Mouse (Mus musculus) C2C12 (cell line): ENCODE data around the gene Nptxr. TPM values are rescaled to one million over a fixed set of nuclear protein-coding genes. Genes with fewer than 3 reads are reported as not detected.

Experiments used
- H3K27me3 ChIP-seq: one replicate; pipeline ENCODE4 v1.6.1; 2011; ENCODE audit not compliant: control insufficient read depth, insufficient read depth, insufficient read length
- H3K36me3 ChIP-seq: one replicate; pipeline ENCODE4 v1.6.1; 2011; ENCODE audit not compliant: control insufficient read depth, insufficient read depth
- H3K4me3 ChIP-seq: one replicate; pipeline ENCODE4 v1.5.1; 2011; ENCODE audit warnings: mild to moderate bottlenecking, control low read depth; ENCODE audit not compliant: poor library complexity, insufficient read depth, severe bottlenecking
- H3K79me2 ChIP-seq: one replicate; pipeline ENCODE4 v1.6.1; 2011; ENCODE audit not compliant: control insufficient read depth, insufficient read depth
- H3K79me3 ChIP-seq: one replicate; pipeline ENCODE4 v1.6.1; 2011; ENCODE audit warnings: low read depth, control low read depth
- H3ac ChIP-seq: one replicate; pipeline ENCODE3; 2011; ENCODE audit warnings: low read depth; ENCODE audit not compliant: control insufficient read depth, insufficient read length
- CEBPB ChIP-seq: IDR thresholded peaks from one replicate; pipeline ENCODE4 v1.6.1; 2011; ENCODE audit warnings: low read depth, mild to moderate bottlenecking, control low read depth, moderate library complexity
- CTCF ChIP-seq: IDR thresholded peaks from one replicate; pipeline ENCODE4 v1.5.1; 2011; ENCODE audit not compliant: control insufficient read depth, insufficient read depth, insufficient read length
- FOSL1 ChIP-seq: IDR thresholded peaks from one replicate; pipeline ENCODE4 v1.8.0; 2011; ENCODE audit warnings: mild to moderate bottlenecking, low read length; ENCODE audit not compliant: poor library complexity, insufficient read depth, severe bottlenecking
- MAX ChIP-seq: IDR thresholded peaks from one replicate; pipeline ENCODE4 v1.6.1; 2011; ENCODE audit warnings: mild to moderate bottlenecking, control low read depth
- MYOD1 ChIP-seq: IDR thresholded peaks from one replicate; pipeline ENCODE4 v1.6.1; 2011; ENCODE audit warnings: low read depth; ENCODE audit not compliant: control insufficient read depth, insufficient read length
- MYOG ChIP-seq: IDR thresholded peaks from one replicate; pipeline ENCODE4 v1.6.1; 2011; ENCODE audit not compliant: control insufficient read depth, insufficient read length; ENCODE audit errors: extremely low read depth
- USF1 ChIP-seq: IDR thresholded peaks from one replicate; pipeline ENCODE4 v1.6.1; 2011; ENCODE audit warnings: low read depth, mild to moderate bottlenecking, control low read depth, moderate library complexity
- polyA plus RNA-seq: library from polyadenylated mRNA; unstranded; fragments of >200 nt; fragmentation: generic; extraction: Trizol; gene quantifications from one replicate; pipeline ENCODE4 v1.2.1, GENCODE M21; 2012; ENCODE audit warnings: missing spikeins

Gene Nptxr
- polyA plus RNA-seq, 1 experiment = 26.6 TPM

DNA sequence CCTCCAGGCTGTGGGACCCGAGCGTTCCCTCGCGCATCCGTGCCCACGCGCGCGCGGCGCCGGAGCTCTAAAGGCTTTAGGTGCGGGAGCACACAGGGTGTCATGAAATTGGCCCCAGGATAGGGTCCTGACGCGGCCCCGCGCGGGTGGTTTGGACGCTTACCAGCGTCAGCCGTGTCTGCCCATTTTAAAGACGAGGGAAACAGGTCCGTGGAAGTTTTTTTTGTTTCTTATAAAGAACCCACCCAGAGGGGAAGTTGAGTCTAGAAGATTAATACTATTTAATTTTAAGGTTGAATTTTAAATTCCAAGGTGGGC is 61.9 kb downstream of the Nptxr start:
- Histone ChIP-seq H3K79me2 (peaks cover 33% of the 10 kb centered on the region), H3K36me3 (peaks cover 28% of the 10 kb centered on the region), H3ac (peak overlapping the region; percentile 63), H3K4me3 (peak overlapping the region; percentile 94), H3K79me3 (peaks cover 10% of the 10 kb centered on the region), H3K27me3 (no peaks in the 10 kb centered on the region)
- TF ChIP-seq USF1 = no peak
- TF ChIP-seq MYOD1 = no peak
- no peak for TF ChIP-seq CTCF
- no peak for TF ChIP-seq FOSL1
- no peak for TF ChIP-seq CEBPB
- no peak for TF ChIP-seq MAX
- TF ChIP-seq MYOG = no peak

DNA sequence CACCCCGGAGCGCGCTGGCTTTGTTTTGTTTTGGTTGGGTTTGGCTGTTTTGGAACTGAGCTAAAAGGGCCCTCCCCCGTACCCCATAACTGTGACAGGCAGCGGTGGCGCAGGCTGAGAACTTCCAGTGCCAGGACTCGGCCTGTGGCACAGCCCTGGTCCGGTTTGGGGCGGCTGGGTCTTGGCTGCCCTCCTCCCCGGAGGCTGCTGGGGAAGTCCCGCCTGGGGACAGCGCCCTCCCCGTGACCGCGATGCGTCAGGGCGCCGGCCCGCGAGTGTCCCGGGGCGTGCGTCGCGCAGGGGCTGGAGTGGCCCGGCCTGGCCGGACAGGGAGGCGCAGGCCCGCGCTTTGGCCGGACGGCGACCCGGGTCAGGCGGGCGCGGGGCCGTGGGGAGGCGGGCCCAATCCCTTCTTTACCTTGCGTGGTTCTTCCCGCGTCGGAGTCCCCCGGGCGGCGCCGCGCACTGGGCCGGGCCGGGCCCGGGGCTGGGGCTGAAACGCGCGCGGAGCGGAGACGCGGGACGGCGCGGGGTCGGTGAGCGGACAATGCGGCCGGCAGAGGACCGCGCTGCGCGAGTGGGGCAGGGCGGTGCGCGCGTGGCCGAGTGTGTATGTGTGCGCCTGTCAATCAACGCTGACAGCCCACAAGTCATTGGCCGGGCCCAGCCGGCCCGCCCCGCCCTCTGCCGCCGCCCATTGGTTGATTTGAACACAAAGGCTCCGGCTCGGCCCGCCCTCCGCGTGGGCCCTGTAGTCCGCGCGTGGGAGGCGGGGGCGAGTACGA is 62.5 kb downstream of the Nptxr start, which contains the start of gene Sun2:
Gene Sun2, minus strand, starts transcription at position 616 of the 785 bp plus-strand sequence.
- peaks cover 33% of the 10 kb centered on the region for H3K36me3 ChIP-seq
- H3K79me3 ChIP-seq = peaks cover 10% of the 10 kb centered on the region
- H3ac ChIP-seq = peak within 1 kb of the TSS; percentile 87
- peaks cover 33% of the 10 kb centered on the region for H3K79me2 ChIP-seq
- no peaks in the 10 kb centered on the region for H3K27me3 ChIP-seq
- H3K4me3 ChIP-seq = peak within 1 kb of the TSS; percentile 94
- TF ChIP-seq MYOG (no peak), CEBPB (no peak), CTCF (peak; percentile 44), FOSL1 (no peak), MYOD1 (no peak), MAX (peak; percentile 8), USF1 (peak; percentile 24)

DNA sequence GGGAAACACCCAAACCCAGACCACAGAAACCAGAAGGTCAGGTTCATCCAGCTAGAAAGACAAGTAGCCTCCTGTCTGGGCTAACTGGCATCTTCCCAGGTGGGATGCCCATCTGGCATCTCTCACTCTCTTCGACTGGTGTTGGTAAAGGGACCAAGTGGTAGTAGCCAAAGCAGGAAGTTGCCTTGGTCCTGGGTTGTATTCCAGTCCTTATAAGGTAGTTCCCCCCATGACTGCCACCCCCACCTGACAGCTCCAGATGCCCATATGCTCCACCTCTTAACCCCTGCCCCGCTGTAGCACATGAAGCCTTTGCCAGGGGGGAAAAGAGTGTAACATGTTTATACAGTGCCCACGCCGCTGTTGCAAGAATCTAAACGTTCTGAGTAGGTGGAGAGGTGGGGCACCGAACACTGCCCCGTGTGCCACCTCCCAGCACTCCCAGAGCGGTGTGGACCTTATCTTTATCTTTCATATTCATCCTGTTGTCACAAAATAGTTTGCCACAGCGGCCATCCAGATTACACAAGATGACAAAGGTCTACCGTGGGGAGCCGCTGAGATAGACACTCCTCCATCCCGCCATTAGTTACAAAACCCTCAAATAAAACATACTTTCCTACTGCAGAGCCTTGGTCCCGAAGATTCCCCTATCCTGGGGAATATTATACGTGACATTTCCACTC is 63.2 kb downstream of the Nptxr start:
- H3K4me3 ChIP-seq = peak overlapping the region; percentile 94
- peaks cover 33% of the 10 kb centered on the region for H3K79me2 ChIP-seq
- peak overlapping the region; percentile 87 for H3ac ChIP-seq
- TF ChIP-seq MAX (no peak), USF1 (peak; percentile 26)
- H3K36me3 ChIP-seq = peaks cover 41% of the 10 kb centered on the region
- H3K79me3 ChIP-seq = peaks cover 10% of the 10 kb centered on the region
- H3K27me3 ChIP-seq = no peaks in the 10 kb centered on the region

DNA sequence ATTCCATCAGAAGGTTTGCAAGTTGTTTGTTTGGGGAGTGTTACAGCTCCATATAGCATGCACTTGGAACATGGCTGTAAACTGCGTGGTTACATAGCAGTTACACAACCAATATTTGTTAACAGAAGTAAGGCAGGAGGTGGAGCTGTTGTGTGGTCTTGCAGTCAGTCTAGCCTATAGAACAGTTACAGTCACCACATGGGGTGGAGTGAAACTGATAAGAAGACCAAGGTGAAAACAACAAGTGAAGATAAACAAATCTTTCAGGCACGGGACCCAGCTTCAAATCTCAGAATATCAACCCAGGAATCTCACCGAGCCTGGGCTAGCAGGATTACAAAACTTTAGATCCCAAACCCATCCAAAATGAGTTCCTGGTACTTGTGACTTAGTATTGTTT is 63.8 kb downstream of the Nptxr start:
- Histone ChIP-seq H3K4me3 (peak overlapping the region; percentile 94), H3ac (no peak overlapping the region), H3K79me2 (peaks cover 33% of the 10 kb centered on the region), H3K27me3 (no peaks in the 10 kb centered on the region), H3K79me3 (peaks cover 10% of the 10 kb centered on the region), H3K36me3 (peaks cover 46% of the 10 kb centered on the region)
- TF ChIP-seq MYOD1 (no peak), CEBPB (no peak), MYOG (no peak), FOSL1 (no peak), MAX (no peak)

Other genes starting within 250 kb of the Nptxr start
- gene Dmc1, start 199.7 kb downstream of the Nptxr start, polyA plus RNA-seq = not detected
- gene Fam227a, start 145.8 kb downstream of the Nptxr start, polyA plus RNA-seq = 0.27 TPM
- 54.5 TPM for gene Cby1, start 145.6 kb downstream of the Nptxr start, polyA plus RNA-seq
- gene Tomm22, start 133.9 kb downstream of the Nptxr start, polyA plus RNA-seq = 171 TPM
- 37.0 TPM for gene Josd1, start 116.8 kb downstream of the Nptxr start, polyA plus RNA-seq
- gene Gtpbp1, start 113.9 kb downstream of the Nptxr start, polyA plus RNA-seq = 62.5 TPM
- gene Sun2, start 62.2 kb downstream of the Nptxr start, polyA plus RNA-seq = 56.7 TPM
- 48.9 TPM for gene Dnal4, start 26.9 kb downstream of the Nptxr start, polyA plus RNA-seq
- not detected for gene Npcd, start 29.5 kb upstream of the Nptxr start, polyA plus RNA-seq
- 68.3 TPM for gene Cbx6, start 29.9 kb upstream of the Nptxr start, polyA plus RNA-seq
- 24.0 TPM for gene Apobec3, start 86.9 kb upstream of the Nptxr start, polyA plus RNA-seq
- 5.9 TPM for gene Cbx7, start 166.4 kb upstream of the Nptxr start, polyA plus RNA-seq
- 27.2 TPM for gene Pdgfb, start 210.2 kb upstream of the Nptxr start, polyA plus RNA-seq